Mouse (Mus musculus) adrenal gland, adult 8-10 months (tissue): ENCODE measurements around the gene Gm20716. TPM values are rescaled to one million over a fixed set of nuclear protein-coding genes. Genes with fewer than 3 reads are reported as not detected.

Experiments
- DNase-seq: peaks from one replicate; pipeline ENCODE4 v3.0.0; 2022
- total RNA-seq, 4 experiments: library from RNA; stranded (reverse); gene quantifications; 2 replicates each; pipeline ENCODE4 v1.2.4; 2022

Gm20716 gene
- total RNA-seq, 4 experiments from 2014 or later, result 25.8 to 44.4 (median 34.9) TPM

- no peak for DNase-seq
These were observed 6.8 kb downstream of the Gm20716 start for GRCm38 (mm10) chr2:168223326-168223725.

GRCm38 (mm10) chr2:168213788-168214397 lies 16.3 kb downstream of the Gm20716 start:
- no peak for DNase-seq

DNA sequence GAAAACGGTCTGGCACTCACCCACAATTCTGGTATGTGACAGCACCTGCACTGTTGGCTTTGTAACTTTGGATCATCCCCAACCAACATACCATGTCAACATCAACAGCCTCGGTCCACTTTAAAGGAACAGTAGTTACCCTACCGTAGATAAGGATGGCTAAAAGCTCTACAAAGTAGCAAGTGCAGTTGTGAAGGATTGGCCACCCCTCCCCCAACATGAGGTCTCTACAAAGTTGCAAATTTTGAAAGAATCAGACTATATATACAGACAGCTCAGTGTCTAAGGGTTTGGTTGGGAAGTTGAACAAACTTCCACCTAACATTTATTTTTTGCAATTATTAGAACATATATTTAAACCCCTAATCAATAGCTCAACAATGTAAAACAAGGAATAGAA lies 22.3 kb downstream of the Gm20716 start:
- DNase-seq, result no peak

DNA sequence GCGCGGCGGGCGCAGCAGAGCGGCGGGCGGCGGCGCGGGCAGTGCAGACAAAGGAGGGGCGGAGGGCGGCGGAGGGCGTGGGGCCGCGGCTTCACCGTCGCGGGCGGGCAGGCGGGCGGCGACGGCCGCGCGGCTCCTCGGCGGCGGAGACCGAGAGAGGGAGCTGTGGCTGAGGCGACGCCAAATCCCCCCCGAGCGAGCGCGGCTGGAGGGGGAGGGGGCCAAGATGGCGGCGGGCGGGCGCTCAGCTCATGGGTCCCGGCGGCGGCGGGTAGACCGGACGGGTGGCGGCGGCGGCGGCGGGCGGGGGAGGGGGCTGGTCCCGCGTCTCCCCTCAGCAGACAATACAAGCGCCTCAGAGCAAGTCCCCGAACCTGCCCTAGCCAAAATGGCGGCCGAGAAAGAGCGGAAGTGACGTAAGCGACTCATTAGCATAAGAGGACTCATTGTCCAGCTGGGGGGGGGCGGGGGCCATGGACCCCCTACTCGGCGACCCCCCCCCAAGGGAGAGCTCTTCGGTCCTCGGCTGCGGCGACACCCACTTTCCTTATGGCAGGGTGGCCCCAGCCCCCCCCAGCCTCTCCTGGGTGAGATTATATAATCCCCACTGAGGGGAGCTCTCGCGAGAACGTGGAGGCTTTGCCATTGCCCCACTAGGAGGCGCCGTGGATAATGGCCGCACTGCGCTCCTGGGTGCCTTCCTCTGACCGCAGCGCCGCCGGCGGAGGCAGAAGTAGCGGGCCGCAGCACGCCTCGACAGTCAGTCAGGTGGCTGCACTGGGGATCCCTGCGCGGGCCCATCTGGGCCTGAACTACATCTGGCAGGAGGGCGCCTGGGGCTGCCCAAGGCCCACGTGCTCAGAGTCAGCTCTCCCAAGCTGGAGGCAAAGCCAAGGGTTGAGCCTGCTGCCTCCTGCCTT lies 23.2 kb downstream of the Gm20716 start, which contains the start of gene Adnp:
Gene Adnp, minus strand, starts transcription at position 388 of the 920 bp plus-strand sequence.
- peak; percentile 96 for DNase-seq

DNA sequence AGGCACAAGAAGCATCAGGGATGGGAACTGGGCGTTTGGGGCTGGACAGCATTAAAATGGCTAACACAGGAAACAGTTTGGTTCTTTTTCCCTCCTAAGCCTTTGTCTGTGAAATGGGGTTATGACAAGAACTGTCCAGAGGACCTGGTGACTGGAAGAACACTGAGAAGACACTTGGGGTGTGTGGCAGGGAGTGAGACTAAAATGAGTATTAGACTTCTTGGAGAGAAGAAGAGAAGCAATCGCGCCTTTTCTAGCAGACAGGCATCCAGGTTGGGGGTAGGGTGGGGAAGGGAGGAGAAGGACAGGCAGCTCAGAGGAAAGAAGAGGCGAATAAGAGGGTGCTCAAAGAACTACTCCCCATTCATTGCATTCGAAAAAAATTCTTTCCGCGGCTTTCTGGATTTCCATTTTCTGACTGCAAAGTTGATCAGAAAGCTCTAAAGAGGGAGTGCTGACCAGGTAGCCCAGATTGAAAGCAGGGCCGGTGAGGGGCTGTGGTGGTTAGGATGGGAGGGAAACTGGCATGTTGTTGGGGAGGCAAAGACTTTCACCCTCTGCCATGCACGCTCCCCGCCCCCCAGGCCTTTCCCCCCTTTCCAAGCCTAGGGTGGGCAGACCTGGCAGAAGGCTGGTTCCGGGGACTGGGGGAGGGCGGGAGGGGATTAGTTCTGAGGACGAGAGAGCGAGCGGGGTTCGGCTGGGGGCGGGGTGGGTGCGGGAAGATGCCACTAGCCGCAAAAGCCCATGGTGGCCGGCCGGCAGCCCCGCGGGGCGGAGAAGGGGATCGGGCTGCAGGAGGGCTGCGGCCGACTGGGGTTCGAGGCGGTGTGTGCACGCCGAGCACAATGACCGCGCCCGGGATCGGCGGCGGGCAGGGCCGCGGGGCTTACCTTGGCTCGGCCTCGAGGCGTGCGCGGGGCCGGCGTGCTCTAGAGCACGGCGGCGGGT lies 24.2 kb downstream of the Gm20716 start:
- DNase-seq, result no peak

DNA sequence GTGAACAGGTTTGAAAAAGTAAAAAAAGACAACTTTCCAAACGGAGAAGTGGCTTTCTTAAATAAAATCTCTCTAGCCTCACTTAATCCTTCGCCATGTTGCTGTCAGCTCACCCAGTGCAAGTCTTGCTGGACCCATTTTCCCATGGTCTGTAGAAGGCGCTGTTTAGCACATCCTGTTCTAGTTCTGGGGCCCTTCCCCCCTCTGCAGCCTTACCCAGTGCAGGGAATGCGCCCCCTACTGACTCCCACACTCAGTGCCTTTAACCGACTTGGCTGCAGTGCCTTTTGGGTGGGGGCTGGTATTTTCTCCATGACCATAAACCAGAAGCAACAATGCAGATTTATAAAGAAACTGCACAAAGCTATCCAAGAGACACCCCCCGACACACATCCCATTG lies 24.9 kb downstream of the Gm20716 start:
- peak; percentile 85 for DNase-seq

DNA sequence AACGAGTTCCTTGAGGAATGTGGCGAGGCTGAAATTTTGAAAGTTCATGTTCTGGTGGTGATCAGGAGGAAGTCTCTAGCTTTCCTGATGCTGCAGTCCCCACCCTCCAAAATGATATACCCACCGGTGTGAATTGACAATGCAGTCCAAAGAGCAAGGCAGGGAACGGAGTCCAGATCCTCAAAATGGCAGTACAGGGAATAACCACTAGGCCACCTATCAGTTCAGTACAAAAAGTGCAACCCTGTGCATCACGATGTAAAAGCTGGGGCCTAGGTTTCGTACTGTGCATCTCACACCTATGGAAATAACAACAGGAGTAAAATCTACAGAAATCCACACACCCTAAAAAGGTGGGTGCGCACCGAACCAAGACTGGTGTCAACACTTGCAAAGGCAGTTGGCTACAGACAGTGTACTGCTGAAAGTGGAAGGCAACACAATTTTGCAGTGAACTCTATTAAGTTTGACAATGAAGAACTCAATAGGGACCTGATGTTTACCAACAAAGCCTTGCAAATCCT lies 25.6 kb downstream of the Gm20716 start:
- no peak for DNase-seq

- DNase-seq, result no peak
These were observed 30.0 kb downstream of the Gm20716 start for GRCm38 (mm10) chr2:168200014-168200691.

GRCm38 (mm10) chr2:168199476-168199875 lies 30.7 kb downstream of the Gm20716 start:
- no peak for DNase-seq

GRCm38 (mm10) chr2:168198421-168198820 lies 31.7 kb downstream of the Gm20716 start:
- no peak for DNase-seq

DNA sequence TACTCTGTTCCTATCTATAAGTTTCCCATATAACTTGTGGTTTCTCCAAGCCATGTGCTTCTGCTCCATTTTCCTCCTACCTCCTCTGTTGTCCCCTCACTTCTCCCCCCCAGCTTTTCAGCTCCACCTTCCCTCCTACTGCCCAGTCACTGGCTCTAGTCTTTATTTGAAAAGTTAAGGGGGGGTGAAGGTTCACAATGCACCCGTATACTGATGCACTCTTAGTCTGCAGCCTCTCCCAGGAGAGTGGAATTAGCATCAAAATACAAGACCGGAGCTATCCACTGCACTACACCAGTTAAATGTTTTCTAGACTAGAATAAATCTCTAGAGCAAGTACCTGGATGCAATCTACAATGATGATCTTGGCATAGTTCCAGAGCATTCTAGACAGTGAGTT lies 34.4 kb downstream of the Gm20716 start:
- no peak for DNase-seq

- no peak for DNase-seq
These were observed 36.5 kb downstream of the Gm20716 start for GRCm38 (mm10) chr2:168193685-168194084.

DNA sequence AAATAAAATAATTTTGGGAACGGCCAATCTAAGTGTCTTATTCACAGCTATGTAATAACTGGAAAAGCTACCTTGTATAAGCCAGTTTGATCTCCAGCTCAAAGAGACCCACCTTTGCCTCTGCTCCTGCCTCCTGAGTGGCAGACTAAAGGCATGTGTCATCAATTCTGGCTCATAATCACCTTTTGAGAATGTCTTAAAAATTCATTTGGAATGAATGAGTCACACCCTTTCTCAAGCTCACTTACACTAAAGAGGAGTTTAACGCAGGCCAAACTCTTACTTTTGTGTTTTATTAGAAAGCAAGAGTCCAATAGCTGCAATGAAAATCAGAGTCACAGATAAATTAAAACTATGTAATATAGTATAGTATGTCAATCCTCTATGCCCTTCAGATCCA lies 38.3 kb downstream of the Gm20716 start:
- DNase-seq, result no peak

DNA sequence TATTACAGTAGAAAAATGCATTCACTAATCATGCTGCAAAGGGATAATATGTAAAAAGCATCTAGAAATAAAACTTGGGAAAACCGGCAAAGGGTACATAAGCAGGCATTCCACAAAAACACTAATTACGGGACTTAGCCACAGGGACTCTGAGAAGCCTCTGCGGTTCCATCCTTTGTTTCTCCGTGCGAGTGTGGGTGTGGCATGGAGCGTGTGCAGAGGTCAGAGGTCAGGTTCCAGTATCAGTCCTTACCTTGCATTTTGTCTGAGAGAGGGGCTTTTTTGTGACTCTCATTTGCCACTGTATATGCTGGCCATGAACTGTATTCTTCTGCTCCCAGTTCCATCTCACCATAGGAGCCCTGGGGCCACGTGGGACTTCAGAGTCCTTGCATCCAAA lies 54.2 kb downstream of the Gm20716 start:
- no peak for DNase-seq

- peak; percentile 88 for DNase-seq
These were observed 59.9 kb downstream of the Gm20716 start for GRCm38 (mm10) chr2:168170167-168170685.

DNA sequence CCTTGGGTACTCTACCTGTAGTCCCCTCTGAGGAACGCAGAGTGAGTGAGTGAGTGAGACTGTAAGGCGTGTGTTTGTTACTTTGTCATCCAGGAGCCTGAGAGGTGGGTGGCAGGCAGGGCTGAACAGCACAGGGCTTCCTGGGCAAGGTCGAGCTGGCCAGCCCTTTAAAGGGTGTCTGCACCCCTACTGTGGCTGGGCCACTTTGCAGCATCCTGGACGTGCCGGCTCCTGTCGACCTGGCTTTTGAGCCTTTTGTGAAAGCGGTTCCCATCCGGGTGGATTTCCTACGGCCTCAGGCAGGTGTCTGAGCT lies 60.4 kb downstream of the Gm20716 start:
- DNase-seq, result no peak

DNA sequence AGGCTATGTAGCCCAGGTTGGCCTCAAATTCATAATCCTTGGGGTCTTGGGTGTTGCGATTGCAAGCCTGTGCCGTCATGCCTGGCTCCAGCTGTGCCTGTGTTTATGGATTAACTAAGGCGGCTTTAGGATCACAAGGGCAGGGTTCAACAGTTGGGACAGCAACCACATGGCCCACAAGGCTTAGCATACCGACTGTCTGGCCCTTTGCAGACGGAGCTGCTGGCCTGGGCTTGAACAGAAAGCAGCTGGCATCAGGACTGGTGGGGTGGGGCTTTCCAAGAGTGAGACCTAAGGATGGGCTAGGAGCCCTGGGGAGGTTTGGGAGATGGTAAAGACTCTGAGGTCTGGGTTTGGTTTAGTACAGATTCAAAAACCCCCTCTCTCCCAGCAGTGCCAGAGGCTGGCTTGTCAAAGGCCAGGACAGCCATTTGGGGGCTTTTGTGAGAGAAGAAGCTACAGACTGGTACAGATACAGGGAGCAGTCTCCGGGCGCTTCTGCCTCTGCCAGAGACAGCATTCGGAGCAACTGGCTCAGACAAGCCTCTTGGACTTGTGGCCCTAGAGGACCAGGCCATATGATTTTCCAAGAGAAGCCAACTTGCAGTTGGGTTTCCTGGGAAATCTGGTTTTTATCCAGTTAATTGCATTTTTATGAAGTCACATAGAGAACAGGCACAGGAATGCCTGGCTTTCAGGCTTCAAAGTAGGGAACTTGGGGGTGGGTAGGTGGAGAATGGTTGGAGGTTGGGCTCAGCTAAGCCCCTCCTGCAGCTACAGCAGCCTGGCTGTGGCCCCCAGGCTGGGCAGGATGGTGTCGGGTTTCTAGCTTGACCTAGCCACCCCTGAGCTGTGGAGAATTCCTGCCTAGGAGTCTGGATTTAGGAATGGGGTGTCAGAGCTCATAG lies 61.0 kb downstream of the Gm20716 start:
- no peak for DNase-seq

- DNase-seq, result no peak
These were observed 62.4 kb downstream of the Gm20716 start for GRCm38 (mm10) chr2:168167781-168168180.

GRCm38 (mm10) chr2:168166750-168167460 lies 63.3 kb downstream of the Gm20716 start:
- DNase-seq, result no peak

GRCm38 (mm10) chr2:168161978-168162377 lies 68.2 kb downstream of the Gm20716 start:
- DNase-seq, result no peak
